Mouse (Mus musculus) stomach, embryonic 16.5 days (tissue): ENCODE data around the gene Stam. TPM values are rescaled to one million over a fixed set of nuclear protein-coding genes. Genes with fewer than 3 reads are reported as not detected.

Experiments used
- ATAC-seq: fragments of 200-750 bp; cut with Nextera tagmentation; 2 replicates; pipeline ENCODE4 v1.8.0; 2017; ENCODE audit warnings: moderate number of reproducible peaks, moderate TSS enrichment; ENCODE audit not compliant: insufficient read depth, low FRiP score
- H3K27ac ChIP-seq: fragments of 300-500 bp; sonication (generic); 2 replicates; pipeline ENCODE4 v1.5.1; 2014; ENCODE audit warnings: low read length
- H3K27me3 ChIP-seq: fragments of 300-500 bp; sonication (generic); 2 replicates; pipeline ENCODE4 v1.6.1; 2014; ENCODE audit warnings: low read length, control low read depth, mixed read lengths; ENCODE audit not compliant: control insufficient read depth, insufficient read depth
- H3K36me3 ChIP-seq: fragments of 300-500 bp; sonication (generic); 2 replicates; pipeline ENCODE4 v1.6.1; 2014; ENCODE audit warnings: low read length; ENCODE audit not compliant: control insufficient read depth, insufficient read depth
- H3K4me1 ChIP-seq: fragments of 300-500 bp; sonication (generic); 2 replicates; pipeline ENCODE4 v1.6.1; 2014; ENCODE audit warnings: low read length, control low read depth, mixed read lengths; ENCODE audit not compliant: control insufficient read depth, insufficient read depth
- H3K4me2 ChIP-seq: fragments of 300-500 bp; sonication (generic); 2 replicates; pipeline ENCODE4 v1.6.1; 2014; ENCODE audit warnings: low read depth, low read length, mixed read lengths
- H3K4me3 ChIP-seq: fragments of 300-500 bp; sonication (generic); replicated peaks from 2 replicates; pipeline ENCODE4 v1.5.1; 2014; ENCODE audit warnings: mild to moderate bottlenecking, low read length
- H3K9ac ChIP-seq: fragments of 300-500 bp; sonication (generic); 2 replicates; pipeline ENCODE4 v1.6.1; 2014; ENCODE audit warnings: low read length
- H3K9me3 ChIP-seq: fragments of 300-500 bp; sonication (generic); replicated peaks from 2 replicates; pipeline ENCODE4 v1.6.1; 2016; ENCODE audit warnings: low read length, control low read depth; ENCODE audit not compliant: control insufficient read depth
- WGBS: fragments of 180-500 bp; shearing (Covaris S2); extraction: QIAGEN DNeasy Blood & Tissue Kit; methylation state at CpG from one replicate; pipeline ENCODE4 v1.1.7; 2014; 5-methylcytosine and 5-hydroxymethylcytosine counted together
- polyA plus RNA-seq: library from polyadenylated mRNA; unstranded; fragments of >200 nt; fragmentation: Nextera tagmentation; extraction: Ambion mirVana; gene quantifications from 2 replicates; pipeline ENCODE4 v1.2.1, GENCODE M21; 2015

Gene Stam
- polyA plus RNA-seq, 1 experiment from 2014 or later, result 76.6 TPM

DNA sequence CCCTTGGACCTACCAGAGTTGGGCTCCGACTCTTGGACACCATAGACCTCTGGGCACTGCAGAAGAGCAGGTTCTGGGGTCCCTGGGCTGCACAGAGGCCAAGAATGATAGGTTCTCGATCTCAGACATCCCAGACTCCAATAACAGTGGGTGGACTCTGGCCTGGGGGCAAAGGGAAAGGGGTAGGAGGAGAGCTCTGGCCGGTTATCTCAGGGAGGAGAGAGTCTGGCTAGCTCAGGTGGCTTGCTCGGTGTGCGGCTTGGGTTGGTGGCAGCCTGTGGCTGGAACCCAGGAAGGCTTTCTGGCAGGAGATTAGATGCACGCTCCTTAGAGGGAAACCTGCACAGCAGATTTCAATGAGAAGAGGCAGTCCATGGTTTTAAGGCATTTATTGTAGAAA, 65.7 kb downstream of the Stam start:
- Histone ChIP-seq H3K4me3 (no peak overlapping the region), H3K27me3 (no peaks in the 10 kb centered on the region), H3K4me1 (no peaks in the 10 kb centered on the region), H3K9me3 (no peaks in the 10 kb centered on the region), H3K9ac (no peak overlapping the region), H3K4me2 (no peak overlapping the region), H3K36me3 (0 out of 2 replicates have a peak, but pooled peaks cover 12% of the 10 kb centered on the region), H3K27ac (no peak overlapping the region)
- ATAC-seq, result no peak
- WGBS, result 87% methylated on average over 6 of the region's 6 CpGs

- H3K4me1 ChIP-seq, result no peaks in the 10 kb centered on the region
- no peak for ATAC-seq
- 76% methylated on average over 2 of the region's 2 CpGs for WGBS
- H3K4me3 ChIP-seq, result no peak overlapping the region
- H3K9ac ChIP-seq, result no peak overlapping the region
- H3K4me2 ChIP-seq, result no peak overlapping the region
- no peaks in the 10 kb centered on the region for H3K27me3 ChIP-seq
- H3K27ac ChIP-seq, result no peak overlapping the region
- H3K9me3 ChIP-seq, result no peaks in the 10 kb centered on the region
- H3K36me3 ChIP-seq, result peaks cover 15% of the 10 kb centered on the region; the same call in 1 of the 2 replicates
Observed at GRCm38 (mm10) chr2:14140044-14140443, 66.1 kb downstream of the Stam start.

GRCm38 (mm10) chr2:14145311-14145710, 71.4 kb downstream of the Stam start:
- Histone ChIP-seq H3K9me3 (no peaks in the 10 kb centered on the region), H3K4me3 (no peak overlapping the region), H3K4me1 (no peaks in the 10 kb centered on the region; the same call in 1 of the 2 replicates), H3K36me3 (peaks cover 16% of the 10 kb centered on the region; the same call in 1 of the 2 replicates), H3K27ac (no peak overlapping the region), H3K27me3 (no peaks in the 10 kb centered on the region), H3K9ac (no peak overlapping the region), H3K4me2 (no peak overlapping the region)
- WGBS, result 70% methylated on average over 3 of the region's 3 CpGs
- no peak for ATAC-seq

DNA sequence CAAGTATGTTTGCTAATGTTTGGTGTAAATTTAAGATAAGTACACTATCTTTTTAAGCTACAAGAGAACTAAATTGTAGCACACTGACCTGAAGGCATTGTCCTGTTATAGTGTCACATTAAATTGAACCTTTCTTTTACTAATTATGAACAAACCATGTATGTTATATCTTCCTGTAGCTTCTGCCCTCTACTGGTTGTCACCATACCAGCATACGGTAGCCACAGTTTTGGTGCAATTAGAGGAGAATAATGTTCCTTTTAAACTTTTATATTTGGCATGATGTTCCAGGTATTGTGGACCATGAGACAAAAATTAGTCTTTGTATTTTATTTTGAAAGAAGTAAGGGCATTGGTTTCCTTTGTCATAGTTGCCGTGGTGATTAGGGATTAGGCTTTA, 73.0 kb downstream of the Stam start:
- no peak overlapping the region for H3K4me3 ChIP-seq
- no peaks in the 10 kb centered on the region for H3K9me3 ChIP-seq
- no peaks in the 10 kb centered on the region; the same call in 1 of the 2 replicates for H3K4me1 ChIP-seq
- no peaks in the 10 kb centered on the region for H3K27me3 ChIP-seq
- no peak for ATAC-seq
- WGBS, result 92% methylated on average over 2 of the region's 2 CpGs
- peaks cover 11% of the 10 kb centered on the region; the same call in 1 of the 2 replicates for H3K36me3 ChIP-seq
- H3K4me2 ChIP-seq, result no peak overlapping the region
- H3K27ac ChIP-seq, result no peak overlapping the region
- no peak overlapping the region for H3K9ac ChIP-seq

DNA sequence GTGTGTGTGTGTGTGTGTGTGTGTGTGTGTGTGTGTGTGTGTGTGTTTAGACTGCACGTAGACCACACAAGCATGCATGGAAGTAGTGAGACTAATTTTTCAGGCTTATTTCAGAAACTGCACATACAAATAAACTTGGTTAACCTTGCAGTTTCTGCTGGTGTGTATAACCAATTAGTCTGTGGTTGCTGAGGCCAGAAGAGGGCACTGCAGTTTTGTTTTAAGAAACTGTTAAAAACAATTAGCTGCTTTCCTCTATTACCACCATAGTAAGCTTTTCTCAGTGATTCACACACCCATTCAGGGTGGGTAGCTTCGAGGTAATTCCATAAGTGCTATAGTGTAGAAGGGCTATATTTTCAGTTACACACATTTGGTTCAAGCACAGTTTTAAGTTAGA, 76.9 kb downstream of the Stam start:
- Histone ChIP-seq H3K36me3 (no peaks in the 10 kb centered on the region), H3K4me1 (no peaks in the 10 kb centered on the region; the same call in 1 of the 2 replicates), H3K4me3 (no peak overlapping the region), H3K9ac (no peak overlapping the region), H3K27me3 (no peaks in the 10 kb centered on the region), H3K27ac (no peak overlapping the region), H3K4me2 (no peak overlapping the region), H3K9me3 (no peaks in the 10 kb centered on the region)
- WGBS, result 88% methylated on average over 2 of the region's 2 CpGs
- no peak for ATAC-seq

DNA sequence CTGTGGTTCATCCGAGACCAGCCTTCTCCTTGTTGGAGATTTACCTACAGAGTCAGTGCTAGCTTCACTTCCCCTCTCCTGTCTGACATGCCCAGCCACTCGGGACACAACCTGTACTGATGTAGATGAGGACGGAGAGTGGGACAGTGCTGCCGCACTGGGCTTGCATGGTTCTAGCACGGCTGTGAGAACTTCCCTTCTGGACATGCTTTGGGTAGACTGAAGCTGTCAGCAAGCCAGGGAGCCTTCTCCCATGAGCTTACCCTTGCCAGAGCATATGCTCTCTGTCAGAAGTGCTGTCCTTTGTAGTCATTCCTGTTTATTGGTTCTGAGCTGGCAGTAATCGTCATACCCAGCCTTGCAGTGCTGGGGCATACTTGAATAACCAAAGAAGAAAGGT, 78.0 kb downstream of the Stam start:
- Histone ChIP-seq H3K36me3 (no peaks in the 10 kb centered on the region), H3K4me2 (no peak overlapping the region), H3K9ac (no peak overlapping the region), H3K4me1 (no peaks in the 10 kb centered on the region; the same call in 1 of the 2 replicates), H3K27me3 (no peaks in the 10 kb centered on the region), H3K27ac (no peak overlapping the region), H3K4me3 (no peak overlapping the region), H3K9me3 (no peaks in the 10 kb centered on the region)
- 88% methylated on average over 6 of the region's 6 CpGs for WGBS
- no peak for ATAC-seq

DNA sequence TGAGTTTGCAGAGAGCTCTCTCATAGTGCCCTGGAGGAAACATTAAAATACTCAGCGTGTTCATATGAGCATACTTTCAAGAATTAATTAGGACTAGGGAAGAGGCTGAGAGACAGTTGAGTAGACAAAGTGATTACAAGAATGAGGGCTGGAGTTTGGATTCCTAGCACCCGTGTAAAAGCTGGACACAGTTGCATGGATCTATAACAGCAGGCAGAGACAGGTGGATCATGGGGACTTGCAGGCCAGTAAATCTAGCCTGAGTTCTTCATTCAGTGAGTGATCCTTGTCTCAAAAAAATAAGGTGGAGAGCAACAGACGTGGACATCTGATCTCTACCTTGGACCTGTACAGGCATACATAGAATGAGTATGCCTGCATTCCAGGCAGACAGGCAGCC, 85.1 kb downstream of the Stam start:
- H3K4me1 ChIP-seq, result no peaks in the 10 kb centered on the region

GRCm38 (mm10) chr2:14159756-14160155, 85.9 kb downstream of the Stam start:
- Histone ChIP-seq H3K9ac (no peak overlapping the region), H3K4me3 (no peak overlapping the region), H3K36me3 (no peaks in the 10 kb centered on the region), H3K27me3 (no peaks in the 10 kb centered on the region), H3K4me1 (no peaks in the 10 kb centered on the region), H3K27ac (no peak overlapping the region), H3K4me2 (no peak overlapping the region), H3K9me3 (no peaks in the 10 kb centered on the region)
- no peak for ATAC-seq
- 78% methylated on average over 2 of the region's 2 CpGs for whole genome bisulfite sequencing

More for the DNA sequence above, 85.1 kb downstream of the Stam start:
- no peaks in the 10 kb centered on the region for H3K36me3 ChIP-seq
- H3K9me3 ChIP-seq, result no peaks in the 10 kb centered on the region
- H3K27ac ChIP-seq, result no peak overlapping the region
- H3K27me3 ChIP-seq, result no peaks in the 10 kb centered on the region
- no peak for ATAC-seq
- H3K9ac ChIP-seq, result no peak overlapping the region
- H3K4me2 ChIP-seq, result no peak overlapping the region
- 72% methylated on average over 3 of the region's 3 CpGs for WGBS
- H3K4me3 ChIP-seq, result no peak overlapping the region

- Histone ChIP-seq H3K4me3 (no peak overlapping the region), H3K36me3 (no peaks in the 10 kb centered on the region), H3K27ac (peak overlapping the region; percentile 26; the same call in 1 of the 2 replicates), H3K9me3 (no peaks in the 10 kb centered on the region), H3K9ac (no peak overlapping the region), H3K4me2 (no peak overlapping the region), H3K4me1 (0 out of 2 replicates have a peak, but pooled peaks cover 4% of the 10 kb centered on the region), H3K27me3 (no peaks in the 10 kb centered on the region)
- no peak for ATAC-seq
- WGBS, result 68% methylated on average over 5 of the region's 5 CpGs
Observed at GRCm38 (mm10) chr2:14164459-14165030, 90.6 kb downstream of the Stam start.
